Mouse (Mus musculus): ENCODE results near the gene Tfdp1.
A peak's percentile ranks its signal among the peaks of the same experiment; 100 is the strongest.
"Not testable (repeated sequence)": the region's sequence is repeated elsewhere in the genome, so short reads cannot be mapped to it uniquely, and the experiment has no call there.

The Tfdp1 gene

DNA sequence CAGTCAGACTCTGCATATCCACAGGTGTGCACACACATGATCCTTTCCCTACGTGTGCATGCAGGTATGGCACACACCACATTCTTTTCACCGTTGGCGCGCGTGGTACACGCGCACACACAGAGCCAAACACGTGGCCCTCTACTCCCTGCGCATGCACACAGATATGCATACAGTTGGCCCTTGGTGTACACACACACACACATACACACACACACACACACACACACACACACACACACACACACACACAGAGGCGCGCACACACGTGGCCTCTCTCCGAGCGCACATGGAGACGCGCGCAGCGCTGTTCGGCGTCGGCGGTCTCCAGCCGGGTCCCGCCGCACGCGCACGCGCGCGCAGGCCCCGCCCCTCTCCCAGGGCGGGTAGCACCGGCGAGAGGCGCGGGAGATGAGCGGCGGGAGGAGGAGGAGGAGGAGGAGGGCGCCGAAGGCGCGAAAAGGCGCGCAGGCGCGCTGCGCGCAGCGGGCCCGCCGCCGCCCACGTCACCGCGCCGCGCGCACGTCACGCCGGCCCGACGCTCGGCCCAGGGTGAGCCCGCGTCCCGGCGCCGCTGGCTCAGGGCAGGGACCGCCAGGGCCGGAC is at the start of gene Tfdp1:
Tfdp1 (plus strand) TSS at position 497 of the 606 bp plus-strand sequence.
- peak; percentile 81 for DNase-seq (ENCODE audit: low spot score)

- DNase-seq (ENCODE audit: low spot score), result peak; percentile 75
Measured at GRCm38 (mm10) chr8:13292364-13292763, 46.2 kb upstream of the Tfdp1 start.

GRCm38 (mm10) chr8:13293677-13294470 is 44.7 kb upstream of the Tfdp1 start:
- DNase-seq (ENCODE audit: low spot score), result no peak

DNA sequence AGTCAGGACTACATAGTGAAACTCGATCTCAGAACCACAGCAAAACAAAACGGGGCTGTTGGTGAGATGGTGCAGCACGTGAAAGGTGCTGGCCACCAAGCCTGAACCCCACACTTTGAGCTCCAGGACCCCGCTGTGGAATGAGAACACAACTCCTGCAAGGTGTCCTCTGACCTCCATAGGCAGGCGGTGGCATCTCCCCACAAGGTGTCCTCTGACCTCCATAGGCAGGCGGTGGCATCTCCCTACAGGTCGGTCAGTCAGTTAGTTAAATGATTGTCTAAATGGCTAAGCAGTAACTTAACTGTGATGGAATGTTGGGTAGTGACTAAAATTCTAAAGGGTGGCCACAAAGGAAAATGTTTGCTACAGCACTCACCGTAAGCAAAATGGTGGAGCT is 39.0 kb upstream of the Tfdp1 start:
- no peak for DNase-seq (ENCODE audit: low spot score)

- no peak for DNase-seq (ENCODE audit: low spot score)
Measured at GRCm38 (mm10) chr8:13301036-13301435, 37.5 kb upstream of the Tfdp1 start.

GRCm38 (mm10) chr8:13305459-13305858 is 33.1 kb upstream of the Tfdp1 start:
- DNase-seq (ENCODE audit: low spot score), result no peak

GRCm38 (mm10) chr8:13305884-13306283 is 32.7 kb upstream of the Tfdp1 start:
- DNase-seq (ENCODE audit: low spot score), result no peak

GRCm38 (mm10) chr8:13306309-13306909 is 32.1 kb upstream of the Tfdp1 start:
- no peak for DNase-seq (ENCODE audit: low spot score)

DNA sequence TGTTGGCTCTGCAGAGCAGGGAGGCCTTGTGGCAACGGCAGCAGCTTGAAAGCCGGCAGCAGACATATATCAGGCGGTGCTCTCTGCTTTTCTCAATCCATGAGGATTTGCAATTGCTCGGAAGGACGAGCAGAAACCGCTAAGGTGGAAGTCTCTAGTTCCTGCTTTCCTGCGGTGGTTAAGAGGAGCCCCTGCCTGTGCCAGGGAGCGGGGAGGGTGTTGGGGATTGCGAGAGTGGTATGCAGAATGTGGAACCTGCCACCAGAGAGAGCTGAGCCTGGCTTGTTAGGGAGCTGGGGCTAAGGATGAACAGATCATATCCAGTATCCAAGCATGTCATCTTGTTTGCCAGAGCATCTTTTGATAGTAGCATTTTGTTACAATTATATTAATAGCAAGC is 31.6 kb upstream of the Tfdp1 start:
- no peak for DNase-seq (ENCODE audit: low spot score)

GRCm38 (mm10) chr8:13314922-13315321 is 23.6 kb upstream of the Tfdp1 start:
- no peak for DNase-seq (ENCODE audit: low spot score)

DNA sequence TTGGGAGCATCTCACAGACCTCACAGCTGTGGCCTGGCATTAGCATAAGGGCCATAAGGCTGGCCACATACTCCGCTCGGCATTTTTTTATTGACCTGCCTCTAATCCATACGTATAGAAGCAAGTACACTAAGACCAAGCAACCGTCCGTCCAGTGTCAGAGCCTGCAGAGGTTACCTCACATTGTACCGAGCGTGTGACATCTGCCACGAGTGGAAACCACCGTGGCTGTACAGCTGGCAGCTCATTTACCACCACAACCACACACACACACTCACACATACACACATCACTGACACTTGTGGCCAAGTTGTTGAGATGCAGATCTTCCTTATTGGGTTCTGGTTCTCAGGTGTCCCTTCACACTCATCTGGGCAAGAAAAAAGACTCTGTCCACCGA is 21.9 kb upstream of the Tfdp1 start:
- no peak for DNase-seq (ENCODE audit: low spot score)

GRCm38 (mm10) chr8:13326598-13326997 is 12.0 kb upstream of the Tfdp1 start:
- peak; percentile 22 for DNase-seq (ENCODE audit: low spot score)

- DNase-seq (ENCODE audit: low spot score), result no peak
Measured at GRCm38 (mm10) chr8:13334671-13335070, 3.9 kb upstream of the Tfdp1 start.

- DNase-seq (ENCODE audit: low spot score), result not testable (repeated sequence)
Measured at GRCm38 (mm10) chr8:13337245-13337644, 1.3 kb upstream of the Tfdp1 start.

- DNase-seq (ENCODE audit: low spot score), result no peak
Measured at GRCm38 (mm10) chr8:13337678-13338077, 873 bp upstream of the Tfdp1 start.

DNA sequence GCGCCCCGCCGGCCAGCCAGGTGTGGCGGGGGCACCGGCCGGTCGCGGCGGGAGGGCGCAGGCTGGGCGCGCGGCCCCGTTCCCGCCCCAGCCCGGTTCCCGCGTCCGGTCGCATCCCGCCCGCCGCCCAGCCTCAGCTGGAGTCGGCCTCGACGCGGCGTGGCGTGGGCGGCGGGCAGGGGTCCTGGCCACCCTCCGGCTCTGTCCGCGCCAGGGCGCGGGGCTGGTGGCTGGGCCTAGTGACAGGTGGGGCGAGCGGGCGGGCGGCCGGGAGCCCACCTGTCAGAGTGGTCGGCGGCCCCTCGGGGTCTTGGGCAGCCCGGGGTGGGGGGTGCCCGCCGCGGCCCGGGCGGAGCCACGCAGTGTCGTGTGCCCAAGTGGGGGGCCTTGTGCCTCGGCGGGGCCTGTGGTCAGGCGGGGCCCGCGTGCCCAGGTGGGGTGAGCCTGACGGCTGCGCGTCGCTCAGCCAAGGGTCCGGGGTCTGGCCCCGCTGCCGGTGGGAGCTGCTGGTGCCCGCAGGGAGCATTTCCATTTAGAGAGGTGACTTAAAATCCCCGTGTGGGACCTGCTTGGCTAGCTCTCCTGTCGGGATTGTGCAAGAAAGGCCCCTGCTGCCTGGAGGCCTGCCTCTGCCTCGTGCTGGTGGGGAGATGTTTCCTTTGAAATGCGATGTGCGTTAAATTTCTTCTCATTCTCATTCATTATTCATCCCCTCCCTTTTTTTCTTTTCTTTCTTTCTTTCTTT is 522 bp downstream of the Tfdp1 start:
- DNase-seq (ENCODE audit: low spot score), result peak; percentile 30

DNA sequence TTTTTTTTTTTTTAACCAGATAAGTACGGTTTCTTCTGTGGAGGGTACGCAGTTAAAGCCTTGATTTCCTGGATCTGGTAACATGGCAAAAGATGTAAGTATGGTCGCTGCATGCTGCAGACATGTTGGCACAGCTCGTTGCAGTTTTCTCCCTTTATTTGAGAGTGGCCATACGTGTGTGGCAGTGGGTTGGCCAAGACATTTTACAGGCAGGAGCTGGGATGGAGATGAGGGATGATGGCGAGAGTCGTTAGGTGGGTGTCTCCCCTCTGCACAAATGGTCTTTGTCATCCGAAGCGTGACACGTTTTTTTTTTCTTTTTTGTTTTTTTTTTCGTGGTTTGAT is 1.1 kb downstream of the Tfdp1 start:
- no peak for DNase-seq (ENCODE audit: low spot score)

- no peak for DNase-seq (ENCODE audit: low spot score)
Measured at GRCm38 (mm10) chr8:13340650-13341049, 2.1 kb downstream of the Tfdp1 start.

GRCm38 (mm10) chr8:13342340-13342739 is 3.8 kb downstream of the Tfdp1 start:
- DNase-seq (ENCODE audit: low spot score), result no peak

DNA sequence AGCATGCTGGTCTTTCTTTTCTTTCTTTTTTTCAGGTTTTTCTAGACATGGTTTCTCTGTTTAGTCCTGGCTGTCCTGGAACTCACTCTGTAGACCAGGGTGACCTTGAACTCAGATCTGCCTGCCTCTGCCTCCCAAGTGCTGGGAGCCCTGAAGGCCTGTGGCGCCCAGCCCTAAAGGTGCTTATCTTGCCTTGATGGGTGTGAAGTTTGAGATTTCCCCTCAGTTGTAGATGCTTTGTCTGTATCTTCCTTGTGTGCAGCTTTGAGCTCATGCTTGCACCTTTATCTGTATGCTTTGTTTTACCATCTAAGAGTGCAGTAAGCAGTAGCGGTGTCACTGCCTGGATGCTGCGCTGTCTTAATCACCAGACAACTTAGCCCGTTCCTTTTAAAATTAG is 4.6 kb downstream of the Tfdp1 start:
- DNase-seq (ENCODE audit: low spot score), result no peak

GRCm38 (mm10) chr8:13350052-13350451 is 11.5 kb downstream of the Tfdp1 start:
- no peak for DNase-seq (ENCODE audit: low spot score)

DNA sequence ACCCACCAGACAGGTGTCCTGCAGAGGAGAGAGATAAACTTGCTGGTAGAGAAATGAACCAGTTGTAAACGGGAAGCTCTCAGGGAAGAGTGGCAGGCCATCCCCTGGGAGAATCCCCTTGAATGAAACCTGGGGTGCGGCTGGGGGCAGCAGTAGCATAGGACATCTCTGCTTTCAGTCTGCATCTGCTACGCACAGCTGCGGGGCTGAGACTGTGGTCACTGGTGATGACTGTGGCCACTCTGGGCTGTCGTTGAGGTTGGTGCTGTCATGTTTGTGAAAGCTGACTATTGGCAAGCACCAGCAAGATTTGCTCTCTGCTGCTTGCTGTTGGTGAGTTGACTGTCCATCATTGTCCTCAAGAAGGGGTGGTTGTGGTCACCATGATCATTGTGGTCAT is 13.0 kb downstream of the Tfdp1 start:
- no peak for DNase-seq (ENCODE audit: low spot score)

- DNase-seq (ENCODE audit: low spot score), result no peak
Measured at GRCm38 (mm10) chr8:13352601-13353000, 14.1 kb downstream of the Tfdp1 start.
